ENCODE assay signal across 8 mouse cellular contexts in genomic region chr10:36974086-36974675, GRCm38 (mm10). TPM values are rescaled to one million over a fixed set of nuclear protein-coding genes. Genes with fewer than 3 reads are reported as not detected.
A peak's percentile ranks its signal among the peaks of the same experiment; 100 is the strongest.
DNase-seq lines count a peak whose midpoint lies in the region; ATAC-seq and TF ChIP-seq lines count a peak whose summit lies in the region.

TSS of gene Hdac2 (plus strand) at chr10:36974544.

- no peak for TF ChIP-seq RAD21 in MEL (IDR thresholded peaks at IDR 0.05; ENCODE audit: low read depth, low read length)

- peak; percentile 89 for DNase-seq in MEL (ENCODE audit: low read depth, low spot score)
- DNase-seq in cerebellum, adult 2 months, result peak; percentile 89 to 93
- DNase-seq in forelimb bud, embryonic 11.5 days (ENCODE audit: low read depth, low spot score), result peak; percentile 94
- DNase-seq in layer of hippocampus, adult 9-10 months (ENCODE audit: low spot score), result peak; percentile 68
- DNase-seq in ovary, postnatal 10 days (ENCODE audit: low spot score), result peak; percentile 84
- DNase-seq in thymus, postnatal 10 days (ENCODE audit: low spot score in 2 of 2), result peak; percentile 80 to 86

- no peaks in the 10 kb centered on the region for H3K9me3 ChIP-seq in MEL (replicated peaks; ENCODE audit: insufficient read depth, low read length)
- no peaks in the 10 kb centered on the region for H3K9me3 ChIP-seq in lung, embryonic 16.5 days (ENCODE audit: control insufficient read depth, low read length)

- WGBS in cerebellum, adult 2 months, result under 1% methylated on average over 67 of the region's 67 CpGs
- WGBS in lung, embryonic 16.5 days, result under 1% methylated on average over 52 of the region's 67 CpGs

- peak in 1 of 2 experiments; percentile 27; a peak in 1 of 4 replicates for TF ChIP-seq EP300 in MEL (IDR thresholded peaks at IDR 0.05; ENCODE audit: low read depth in 1 of 2, low read length in 2 of 2)

- peak; percentile 91 to 92 for ATAC-seq in hematopoietic stem cell, adult 5-6 weeks (replicated peaks in 1 of 2; ENCODE audit: insufficient read depth in 1 of 2, low FRiP score in 2 of 2, low TSS enrichment in 1 of 2, low read depth in 1 of 2, poor library complexity in 2 of 2, severe bottlenecking in 2 of 2)
- ATAC-seq in lung, embryonic 16.5 days (ENCODE audit: low read depth), result peak; percentile 97

- H3K9ac ChIP-seq in MEL (ENCODE audit: control insufficient read depth, low read depth, low read length, poor library complexity, severe bottlenecking), result peak within 1 kb of the TSS; percentile 99
- H3K9ac ChIP-seq in lung, embryonic 16.5 days (ENCODE audit: low read length), result peak within 1 kb of the TSS; percentile 99

- peak within 1 kb of the TSS; percentile 95 for H3K4me2 ChIP-seq in lung, embryonic 16.5 days (ENCODE audit: low read depth, low read length)

- peak; percentile 70 to 81; a peak in 3 of 4 replicates for TF ChIP-seq POLR2A in MEL (IDR thresholded peaks at IDR 0.05; ENCODE audit: control insufficient read depth in 1 of 2, insufficient read depth in 1 of 2, low read depth in 1 of 2, low read length in 2 of 2, poor library complexity in 1 of 2)
- TF ChIP-seq POLR2A in cerebellum, adult 2 months (IDR thresholded peaks at IDR 0.05; ENCODE audit: borderline replicate concordance, insufficient read depth, low read length), result peak; percentile 69; the same call in 1 of the 2 replicates

- no peak for TF ChIP-seq CTCF in MEL (IDR thresholded peaks at IDR 0.05 in 2 of 3, conservative IDR thresholded peaks at IDR 0.05 in 1 of 3; ENCODE audit: control insufficient read depth in 1 of 3, insufficient read depth in 1 of 3, low read depth in 2 of 3, low read length in 3 of 3, poor library complexity in 1 of 3, severe bottlenecking in 1 of 3)
- TF ChIP-seq CTCF in cerebellum, adult 2 months (IDR thresholded peaks at IDR 0.05; ENCODE audit: borderline replicate concordance, insufficient read depth, low read depth, low read length), result no peak

- peak within 1 kb of the TSS; percentile 88 to 97 for H3K4me3 ChIP-seq in MEL (ENCODE audit: control insufficient read depth in 1 of 2, insufficient read depth in 1 of 2, low read depth in 2 of 2, low read length in 2 of 2)
- H3K4me3 ChIP-seq in cerebellum, adult 2 months (replicated peaks; ENCODE audit: insufficient read depth, low read depth, low read length), result peak within 1 kb of the TSS; percentile 78
- H3K4me3 ChIP-seq in lung, embryonic 16.5 days (ENCODE audit: low read length), result peak within 1 kb of the TSS; percentile 97

- peaks cover 0 to 16% of the 10 kb centered on the region in 2 experiments; a peak in 3 of 4 replicates for H3K36me3 ChIP-seq in MEL (ENCODE audit: control insufficient read depth in 1 of 2, insufficient read depth in 2 of 2, low read length in 2 of 2)
- no peaks in the 10 kb centered on the region for H3K36me3 ChIP-seq in lung, embryonic 16.5 days (ENCODE audit: control insufficient read depth, insufficient read depth, low read length)

- no peaks in the 10 kb centered on the region for H3K27me3 ChIP-seq in MEL (ENCODE audit: control insufficient read depth in 1 of 2, insufficient read depth in 2 of 2, low read length in 2 of 2)
- H3K27me3 ChIP-seq in cerebellum, adult 2 months (ENCODE audit: control insufficient read depth, insufficient read depth, low read length), result no peaks in the 10 kb centered on the region
- no peaks in the 10 kb centered on the region for H3K27me3 ChIP-seq in lung, embryonic 16.5 days (ENCODE audit: control insufficient read depth, insufficient read depth, low read depth, low read length)

- peaks cover 41% of the 10 kb centered on the region for H3K79me2 ChIP-seq in MEL (ENCODE audit: control insufficient read depth, insufficient read depth, low read length, poor library complexity)

- peak within 1 kb of the TSS; percentile 72 for H3K27ac ChIP-seq in MEL (ENCODE audit: control insufficient read depth, low read depth, low read length)
- H3K27ac ChIP-seq in cerebellum, adult 2 months (ENCODE audit: insufficient read depth, low read length), result peak within 1 kb of the TSS; percentile 97
- peak within 1 kb of the TSS; percentile 98 for H3K27ac ChIP-seq in lung, embryonic 16.5 days (ENCODE audit: low read length)

- H3K4me1 ChIP-seq in MEL (ENCODE audit: control insufficient read depth in 1 of 2, insufficient read depth in 2 of 2, low read length in 2 of 2), result peaks cover 2 to 16% of the 10 kb centered on the region in 2 experiments; a peak in 3 of 4 replicates
- H3K4me1 ChIP-seq in cerebellum, adult 2 months (ENCODE audit: control insufficient read depth, insufficient read depth, low read length), result peaks cover 5% of the 10 kb centered on the region; the same call in 1 of the 2 replicates
- H3K4me1 ChIP-seq in lung, embryonic 16.5 days (replicated peaks; ENCODE audit: control insufficient read depth, insufficient read depth, low read length), result peaks cover 22% of the 10 kb centered on the region

TF ChIP-seq in MEL, 35 proteins besides CTCF, POLR2A, EP300 and RAD21:
- TF ChIP-seq ZMIZ1 (IDR thresholded peaks at IDR 0.05; ENCODE audit: low read depth, low read length) (no peak), NELFE (IDR thresholded peaks at IDR 0.05; ENCODE audit: low read depth, low read length) (peak; percentile 71), RCOR1 (IDR thresholded peaks at IDR 0.05; ENCODE audit: low read depth, low read length) (no peak), MAZ (IDR thresholded peaks at IDR 0.05; ENCODE audit: low read depth, low read length) (peak; percentile 29; the same call in 1 of the 2 replicates), SIN3A (IDR thresholded peaks at IDR 0.05; ENCODE audit: low read length) (peak; percentile 38; the same call in 1 of the 2 replicates), USF1 (IDR thresholded peaks at IDR 0.05; ENCODE audit: low read depth, low read length) (peak; percentile 66), ELF1 (IDR thresholded peaks at IDR 0.05; ENCODE audit: low read depth, low read length) (no peak), MEF2A (IDR thresholded peaks at IDR 0.05; ENCODE audit: extremely low read depth, insufficient replicate concordance, low read depth, low read length, poor library complexity, severe bottlenecking) (no peak), E2F4 (IDR thresholded peaks at IDR 0.05; ENCODE audit: borderline replicate concordance, low read depth, low read length) (no peak), TCF12 (IDR thresholded peaks at IDR 0.05; ENCODE audit: low read depth, low read length) (peak; percentile 21), MAX (IDR thresholded peaks at IDR 0.05; ENCODE audit: low read length) (peak; percentile 97), ZNF384 (IDR thresholded peaks at IDR 0.05; ENCODE audit: low read depth, low read length) (no peak), CHD2 (IDR thresholded peaks at IDR 0.05; ENCODE audit: low read length) (peak; percentile 46), MXI1 (IDR thresholded peaks at IDR 0.05; ENCODE audit: low read depth, low read length) (peak; percentile 74), NRF1 (IDR thresholded peaks at IDR 0.05; ENCODE audit: insufficient read depth, low read depth, low read length, poor library complexity, severe bottlenecking) (peak; percentile 78), MAFK (IDR thresholded peaks at IDR 0.05; ENCODE audit: borderline replicate concordance, low read depth, low read length) (no peak), TBP (IDR thresholded peaks at IDR 0.05; ENCODE audit: low read depth, low read length) (peak; percentile 29; the same call in 1 of the 2 replicates), CHD1 (IDR thresholded peaks at IDR 0.05; ENCODE audit: low read depth, low read length) (peak; percentile 99), POLR2AphosphoS5 (IDR thresholded peaks at IDR 0.05; ENCODE audit: borderline replicate concordance, low read depth, low read length) (no peak), KAT2A (conservative IDR thresholded peaks at IDR 0.05; ENCODE audit: low read depth, low read length) (no peak; the same call in 1 of the 2 replicates), JUND (IDR thresholded peaks at IDR 0.05; ENCODE audit: low read depth, low read length) (no peak), MYC (IDR thresholded peaks at IDR 0.05; ENCODE audit: low read depth, low read length) (peak; percentile 91), GATA1 (IDR thresholded peaks at IDR 0.05; ENCODE audit: low read depth, low read length) (no peak), HCFC1 (IDR thresholded peaks at IDR 0.05; ENCODE audit: low read depth, low read length) (peak; percentile 75; the same call in 1 of the 2 replicates), USF2 (IDR thresholded peaks at IDR 0.05; ENCODE audit: borderline replicate concordance in 1 of 2, insufficient read depth in 1 of 2, low read depth in 1 of 2, low read length in 2 of 2) (no peak), ZKSCAN1 (IDR thresholded peaks at IDR 0.05; ENCODE audit: low read depth, low read length) (no peak), POLR2AphosphoS2 (IDR thresholded peaks at IDR 0.05; ENCODE audit: low read length) (no peak), ETS1 (IDR thresholded peaks at IDR 0.05; ENCODE audit: low read depth, low read length) (peak; percentile 46; the same call in 1 of the 2 replicates), GABPA (IDR thresholded peaks at IDR 0.05; ENCODE audit: low read depth, low read length) (no peak), SMC3 (IDR thresholded peaks at IDR 0.05; ENCODE audit: low read depth, low read length) (no peak), MYB (IDR thresholded peaks at IDR 0.05; ENCODE audit: low read depth, low read length) (no peak), UBTF (IDR thresholded peaks at IDR 0.05; ENCODE audit: borderline replicate concordance, insufficient read depth, low read depth, low read length) (no peak), BHLHE40 (IDR thresholded peaks at IDR 0.05; ENCODE audit: borderline replicate concordance, low read depth, low read length) (peak; percentile 77)

RNA-seq across cellular contexts. Expression of gene Hdac2, which starts in this region (rescaled TPM):
- 112 and 116 TPM in 2 replicates for total RNA-seq in MEL (2012; rRNA removed)
- 100 to 1,000 TPM; 144 to 165 TPM for polyA plus RNA-seq in MEL (2012; ENCODE audit: insufficient read depth in 1 of 2, insufficient read length in 2 of 2, low read depth in 1 of 2, low replicate concordance in 2 of 2, missing spikeins in 1 of 2)
- polyA plus RNA-seq in cerebellum, adult 2 months (2012; rRNA removed), result 58.3 and 70.8 TPM in 2 replicates
- total RNA-seq in hematopoietic stem cell, adult 5-6 weeks (2017), result 180 and 208 TPM in 2 replicates
- 165 and 183 TPM in 2 replicates for polyA plus RNA-seq in lung, embryonic 16.5 days (2015; fragmentation: Nextera tagmentation; extraction: Ambion mirVana)

Comparison
In these comparisons a context has a peak if more than half of its experiments do, and no peak if none do; other contexts are left out.
1. Peak in every context shown above with its lines: DNase-seq, ATAC-seq, H3K4me3 ChIP-seq and H3K27ac ChIP-seq.